Mouse (Mus musculus): Measurements from ENCODE around the gene Npas2.

The Npas2 gene

GRCm38 (mm10) chr1:39332456-39332855 lies 138.9 kb downstream of the Npas2 start:
- no peak for DNase-seq (ENCODE audit: low read depth, low spot score)

GRCm38 (mm10) chr1:39335561-39336196 lies 142.1 kb downstream of the Npas2 start:
- DNase-seq (ENCODE audit: low read depth, low spot score) = peak; percentile 63

GRCm38 (mm10) chr1:39336788-39337187 lies 143.3 kb downstream of the Npas2 start:
- no peak for DNase-seq (ENCODE audit: low read depth, low spot score)

- DNase-seq (ENCODE audit: low read depth, low spot score) = no peak
Observed at GRCm38 (mm10) chr1:39338831-39339230, 145.3 kb downstream of the Npas2 start.

- DNase-seq (ENCODE audit: low read depth, low spot score) = no peak
Observed at GRCm38 (mm10) chr1:39339455-39339854, 145.9 kb downstream of the Npas2 start.

- no peak for DNase-seq (ENCODE audit: low read depth, low spot score)
Observed at GRCm38 (mm10) chr1:39340156-39340555, 146.6 kb downstream of the Npas2 start.

GRCm38 (mm10) chr1:39340647-39341046 lies 147.1 kb downstream of the Npas2 start:
- DNase-seq (ENCODE audit: low read depth, low spot score) = peak; percentile 83

- DNase-seq (ENCODE audit: low read depth, low spot score) = no peak
Observed at GRCm38 (mm10) chr1:39341807-39342206, 148.3 kb downstream of the Npas2 start.

GRCm38 (mm10) chr1:39343242-39343641 lies 149.7 kb downstream of the Npas2 start:
- DNase-seq (ENCODE audit: low read depth, low spot score) = no peak

- peak; percentile 73 for DNase-seq (ENCODE audit: low read depth, low spot score)
Observed at GRCm38 (mm10) chr1:39344981-39345600, 151.6 kb downstream of the Npas2 start.

- DNase-seq (ENCODE audit: low read depth, low spot score) = peak; percentile 64
Observed at GRCm38 (mm10) chr1:39349001-39349400, 155.5 kb downstream of the Npas2 start.

DNA sequence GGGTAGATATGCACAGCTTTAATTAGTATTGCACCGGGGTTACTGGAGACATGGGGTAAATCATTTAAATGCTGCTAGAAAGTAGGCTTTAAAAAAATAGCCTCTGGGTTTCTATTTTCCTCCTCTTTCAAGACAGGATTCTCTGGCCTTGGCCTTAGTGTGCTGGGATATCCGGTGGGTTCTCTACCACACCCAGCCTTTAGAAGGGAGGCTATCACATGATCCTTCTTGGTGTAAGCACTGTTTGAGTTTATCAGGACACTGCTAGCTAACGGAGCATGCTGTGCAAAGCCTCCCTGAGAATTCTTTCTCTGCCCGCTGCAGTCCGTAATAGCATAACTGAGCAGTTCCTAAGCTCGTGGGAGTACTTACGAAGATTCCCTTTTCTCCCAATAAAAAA lies 155.9 kb downstream of the Npas2 start:
- DNase-seq (ENCODE audit: low read depth, low spot score) = peak; percentile 64

DNA sequence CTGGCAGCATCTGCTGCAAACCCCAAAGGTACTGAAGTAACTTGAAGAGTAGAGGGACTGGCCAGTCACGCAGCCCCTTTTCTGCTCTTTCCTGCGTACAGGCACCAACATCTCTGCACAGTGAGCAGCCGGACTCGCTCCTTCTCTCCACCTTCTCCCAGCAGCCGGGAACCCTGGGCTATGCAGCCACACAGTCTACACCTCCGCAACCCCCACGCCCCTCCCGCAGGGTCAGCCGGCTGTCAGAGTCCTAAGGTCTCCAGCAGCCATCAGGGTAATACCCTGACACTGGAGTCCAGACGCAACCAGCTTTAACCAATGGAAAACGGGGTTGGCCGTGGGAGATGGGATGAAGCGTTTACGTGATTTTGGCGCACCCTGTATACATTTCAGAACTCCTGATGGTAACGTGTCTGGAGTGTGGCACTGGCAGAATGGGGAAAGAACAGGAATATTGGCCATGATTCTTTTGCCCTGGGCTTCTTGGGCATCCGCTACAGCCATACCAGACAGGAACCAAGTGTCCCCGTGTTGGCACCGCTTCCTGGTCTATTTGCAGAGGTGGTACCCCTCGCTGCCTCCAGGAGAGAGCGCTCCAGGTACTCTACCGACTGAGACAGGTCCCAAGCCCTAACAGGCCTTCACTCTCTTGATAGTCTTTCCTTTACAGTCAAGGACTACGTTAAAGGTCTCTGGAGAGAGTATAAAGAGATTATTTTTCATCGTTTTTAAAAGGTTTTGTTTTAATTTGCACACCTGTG lies 168.4 kb downstream of the Npas2 start:
- peak; percentile 65 for DNase-seq (ENCODE audit: low read depth, low spot score)

GRCm38 (mm10) chr1:39362515-39362893 lies 169.0 kb downstream of the Npas2 start:
- peak; percentile 57 for DNase-seq (ENCODE audit: low read depth, low spot score)

DNA sequence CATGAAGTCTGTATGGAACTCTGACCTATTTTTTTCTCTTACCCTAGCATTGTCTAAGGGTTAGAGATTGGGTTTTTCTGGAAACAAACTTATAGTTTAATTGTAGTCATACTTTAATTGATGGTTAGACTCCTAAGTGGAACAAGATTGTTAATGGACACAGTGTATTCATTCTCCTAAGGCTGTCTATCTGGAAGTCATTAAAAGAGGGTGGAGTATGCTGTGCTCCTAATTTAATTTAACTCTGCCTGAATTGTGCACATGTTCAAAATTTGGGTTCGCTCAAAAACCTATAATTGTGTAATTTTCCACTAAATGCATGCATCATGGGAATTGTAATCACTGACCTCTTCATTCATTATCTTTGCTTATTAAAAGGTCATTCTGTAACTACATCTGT lies 172.0 kb downstream of the Npas2 start:
- DNase-seq (ENCODE audit: low read depth, low spot score) = no peak

GRCm38 (mm10) chr1:39367045-39367444 lies 173.5 kb downstream of the Npas2 start:
- DNase-seq (ENCODE audit: low read depth, low spot score) = no peak

DNA sequence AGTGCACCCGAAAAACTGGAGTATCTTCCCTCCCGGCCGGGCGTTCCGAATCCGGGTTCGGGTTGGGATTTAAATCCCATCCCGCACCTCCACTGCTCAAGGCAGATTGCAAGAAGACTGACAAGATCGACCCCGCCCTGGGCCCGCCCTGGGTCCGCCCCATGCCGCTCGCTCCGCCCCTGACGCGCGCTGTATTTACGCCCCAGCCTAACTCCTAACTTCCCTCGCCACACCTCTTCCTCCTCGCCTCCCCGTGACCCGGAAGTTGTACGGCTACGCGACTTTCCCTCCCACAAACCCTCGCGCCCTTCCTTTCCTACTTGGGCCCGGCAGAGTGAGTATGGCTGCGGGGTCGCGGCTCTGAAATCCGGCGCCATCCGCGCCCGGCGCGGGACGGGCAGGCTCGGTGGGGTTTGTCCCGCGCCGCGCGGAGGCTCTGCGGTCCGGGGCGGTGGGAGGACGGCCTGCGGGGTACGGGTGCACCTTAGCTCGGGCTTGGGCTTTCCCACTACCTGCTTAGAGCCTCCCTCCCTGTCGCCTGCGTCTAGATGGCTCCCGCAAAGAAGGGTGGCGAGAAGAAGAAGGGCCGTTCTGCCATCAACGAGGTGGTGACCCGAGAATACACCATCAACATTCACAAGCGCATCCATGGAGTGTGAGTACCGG lies 174.2 kb downstream of the Npas2 start, which contains the start of gene Rpl31:
TSS of gene Rpl31 (plus strand) at position 242 of the 666 bp plus-strand sequence.
- peak; percentile 96 for DNase-seq (ENCODE audit: low read depth, low spot score)

- DNase-seq (ENCODE audit: low read depth, low spot score) = no peak
Observed at GRCm38 (mm10) chr1:39368267-39368841, 174.8 kb downstream of the Npas2 start.

DNA sequence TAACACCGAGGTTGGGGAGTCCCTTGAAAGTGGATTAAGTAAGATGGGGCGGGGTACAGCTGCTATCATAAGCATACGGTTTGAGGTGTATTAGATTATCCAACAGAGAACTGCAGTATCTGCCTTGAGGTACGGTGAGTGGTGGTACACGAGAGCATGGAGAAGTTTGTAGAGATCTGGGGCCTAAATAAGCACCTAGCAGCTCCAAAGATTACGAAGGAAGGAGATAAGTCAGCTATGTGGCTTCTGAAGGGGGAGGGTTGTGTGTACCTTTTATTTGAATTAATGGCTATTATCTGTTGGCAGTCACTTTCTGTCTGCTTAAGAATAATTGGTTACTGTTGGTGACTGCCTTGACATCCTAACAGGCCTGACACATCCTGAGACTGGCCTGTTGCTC lies 176.9 kb downstream of the Npas2 start:
- DNase-seq (ENCODE audit: low read depth, low spot score) = no peak

- peak; percentile 55 for DNase-seq (ENCODE audit: low read depth, low spot score)
Observed at GRCm38 (mm10) chr1:39372220-39372843, 178.8 kb downstream of the Npas2 start.

DNA sequence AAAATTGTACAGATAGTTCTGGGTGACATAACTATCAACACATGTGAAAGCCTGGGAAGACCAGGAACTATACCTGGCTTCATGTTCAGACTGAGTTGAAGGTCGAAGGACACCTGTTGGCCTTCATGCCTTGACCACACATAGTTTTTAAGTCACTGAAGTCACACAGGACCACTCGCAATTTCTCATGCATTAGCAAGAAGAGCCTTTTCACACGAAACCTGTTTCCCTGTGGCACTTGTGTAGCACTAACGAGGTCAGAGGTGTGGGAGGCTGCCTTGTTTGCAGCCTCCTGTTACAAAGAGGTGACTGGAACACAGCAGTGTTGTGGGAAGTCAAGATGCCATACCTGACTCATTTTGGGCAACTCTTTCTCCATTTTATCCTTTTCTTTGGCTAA lies 179.8 kb downstream of the Npas2 start:
- peak; percentile 49 for DNase-seq (ENCODE audit: low read depth, low spot score)
